Mouse (Mus musculus) kidney, embryonic 16.5 days (tissue): ENCODE data around the gene Dnmt3a. TPM values are rescaled to one million over a fixed set of nuclear protein-coding genes. Genes with fewer than 3 reads are reported as not detected.

Experiments
- ATAC-seq: fragments of 200-750 bp; cut with Nextera tagmentation; 2 replicates; pipeline ENCODE4 v1.8.0; 2017; ENCODE audit warnings: moderate TSS enrichment; ENCODE audit not compliant: low FRiP score, low TSS enrichment
- H3K27ac ChIP-seq: fragments of 300-500 bp; sonication (generic); 2 replicates; pipeline ENCODE4 v1.5.1; 2014; ENCODE audit warnings: low read length
- H3K27me3 ChIP-seq: fragments of 300-500 bp; sonication (generic); 2 replicates; pipeline ENCODE4 v1.6.1; 2014; ENCODE audit warnings: low read length, control low read depth, mixed read lengths; ENCODE audit not compliant: insufficient read depth
- H3K36me3 ChIP-seq: fragments of 300-500 bp; sonication (generic); 2 replicates; pipeline ENCODE4 v1.6.1; 2014; ENCODE audit warnings: low read length, control low read depth, mixed read lengths; ENCODE audit not compliant: insufficient read depth
- H3K4me1 ChIP-seq: fragments of 300-500 bp; sonication (generic); 2 replicates; pipeline ENCODE4 v1.6.1; 2014; ENCODE audit warnings: low read length, control low read depth, mixed read lengths; ENCODE audit not compliant: insufficient read depth
- H3K4me2 ChIP-seq: fragments of 300-500 bp; sonication (generic); replicated peaks from 2 replicates; pipeline ENCODE4 v1.6.1; 2014; ENCODE audit warnings: low read depth, low read length
- H3K4me3 ChIP-seq: fragments of 300-500 bp; sonication (generic); 2 replicates; pipeline ENCODE4 v1.5.1; 2014; ENCODE audit warnings: mild to moderate bottlenecking, low read length
- H3K9ac ChIP-seq: fragments of 300-500 bp; sonication (generic); replicated peaks from 2 replicates; pipeline ENCODE4 v1.6.1; 2014; ENCODE audit warnings: low read length
- H3K9me3 ChIP-seq: fragments of 300-500 bp; sonication (generic); 2 replicates; pipeline ENCODE4 v1.6.1; 2016; ENCODE audit warnings: low read length, control low read depth
- WGBS: fragments of 180-500 bp; shearing (Covaris S2); extraction: QIAGEN DNeasy Blood & Tissue Kit; methylation state at CpG from one replicate; pipeline ENCODE4 v1.1.7; 2014; 5-methylcytosine and 5-hydroxymethylcytosine counted together
- polyA plus RNA-seq: library from polyadenylated mRNA; unstranded; fragments of >200 nt; fragmentation: Nextera tagmentation; extraction: Ambion mirVana; gene quantifications from 2 replicates; pipeline ENCODE4 v1.2.1, GENCODE M21; 2015

The Dnmt3a gene
- polyA plus RNA-seq, 1 experiment from 2014 or later = 88.1 TPM

DNA sequence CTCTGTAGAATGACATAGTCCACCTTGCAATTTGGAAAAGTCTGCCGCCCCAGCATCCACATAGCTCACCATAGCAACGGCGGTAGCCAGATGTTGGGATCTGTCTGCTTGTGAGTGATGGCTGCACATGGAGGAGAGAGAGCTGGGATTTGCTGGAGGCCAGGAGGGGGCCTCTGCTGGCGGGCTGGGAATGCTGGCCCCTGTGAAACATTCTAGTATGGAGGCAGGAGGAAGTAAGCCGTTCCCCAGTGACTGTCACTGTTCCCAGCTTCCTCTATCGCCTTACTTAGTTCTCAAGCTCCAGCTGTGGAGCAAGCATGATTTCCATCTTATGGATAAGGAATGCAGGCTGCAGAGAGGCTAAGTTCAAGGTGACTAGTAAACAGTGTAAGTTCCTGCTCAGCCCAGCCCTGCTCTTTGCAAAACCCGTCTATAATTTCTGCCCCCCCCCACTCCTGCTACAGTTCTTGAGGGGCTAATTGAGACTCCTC, 37.6 kb downstream of the Dnmt3a start:
- Histone ChIP-seq H3K9me3 (no peaks in the 10 kb centered on the region), H3K4me3 (no peak overlapping the region), H3K4me1 (peaks cover 17% of the 10 kb centered on the region), H3K9ac (no peak overlapping the region), H3K27ac (peak overlapping the region; percentile 31), H3K4me2 (no peak overlapping the region), H3K36me3 (peaks cover 44% of the 10 kb centered on the region), H3K27me3 (no peaks in the 10 kb centered on the region)
- peak; percentile 66 for ATAC-seq
- 4% methylated on average over 7 of the region's 7 CpGs for WGBS

DNA sequence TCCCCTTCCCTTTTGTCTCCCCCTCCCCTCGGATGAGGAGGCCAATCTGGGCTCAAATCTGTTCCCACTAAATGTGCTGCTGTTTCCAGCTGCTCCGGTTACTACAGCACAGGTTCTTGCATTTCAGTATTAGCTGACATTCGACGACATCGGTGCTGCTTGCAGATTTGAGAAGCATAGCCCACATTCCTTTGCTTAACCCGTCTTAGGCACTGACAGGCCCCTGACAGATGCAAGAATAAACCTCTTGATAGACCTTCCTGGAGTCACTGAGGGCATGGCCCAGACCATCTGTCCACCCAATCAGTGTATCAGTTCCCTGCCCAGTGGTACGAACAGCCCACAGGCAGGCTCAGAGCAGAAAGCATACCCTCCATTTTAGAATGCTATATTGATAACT, 38.1 kb downstream of the Dnmt3a start:
- Histone ChIP-seq H3K27ac (peak overlapping the region; percentile 31; the same call in 1 of the 2 replicates), H3K4me3 (no peak overlapping the region), H3K9me3 (no peaks in the 10 kb centered on the region), H3K27me3 (no peaks in the 10 kb centered on the region), H3K36me3 (peaks cover 42% of the 10 kb centered on the region), H3K4me1 (peaks cover 17% of the 10 kb centered on the region), H3K9ac (no peak overlapping the region), H3K4me2 (no peak overlapping the region)
- 15% methylated on average over 7 of the region's 7 CpGs for WGBS
- ATAC-seq = peak; percentile 25; the same call in 1 of the 2 replicates

DNA sequence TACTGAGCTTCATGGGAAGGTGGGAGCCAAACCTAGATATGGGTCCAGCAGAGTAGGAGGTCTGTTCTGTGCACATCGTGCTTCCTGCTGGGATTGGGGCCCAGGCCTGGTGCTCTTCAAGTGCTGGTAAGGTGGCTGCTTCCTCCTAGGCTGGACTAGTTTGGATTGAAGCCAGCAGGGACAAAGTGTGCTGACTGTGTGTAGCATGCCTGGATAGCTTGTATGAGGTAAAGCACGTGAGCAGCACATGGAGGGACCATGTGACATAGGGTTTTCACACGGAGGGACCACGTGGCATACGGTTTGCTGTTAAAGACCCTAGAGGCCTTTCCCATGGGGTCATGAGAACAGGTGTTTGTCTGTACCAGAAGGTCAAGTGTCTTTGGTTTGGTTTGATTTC, 38.5 kb downstream of the Dnmt3a start:
- Histone ChIP-seq H3K4me3 (no peak overlapping the region), H3K9ac (no peak overlapping the region), H3K36me3 (peaks cover 40% of the 10 kb centered on the region), H3K27ac (peak overlapping the region; percentile 5; the same call in 1 of the 2 replicates), H3K9me3 (no peaks in the 10 kb centered on the region), H3K4me2 (no peak overlapping the region), H3K27me3 (no peaks in the 10 kb centered on the region), H3K4me1 (peaks cover 19% of the 10 kb centered on the region)
- 79% methylated on average over 5 of the region's 5 CpGs for WGBS
- peak; percentile 14; the same call in 1 of the 2 replicates for ATAC-seq

DNA sequence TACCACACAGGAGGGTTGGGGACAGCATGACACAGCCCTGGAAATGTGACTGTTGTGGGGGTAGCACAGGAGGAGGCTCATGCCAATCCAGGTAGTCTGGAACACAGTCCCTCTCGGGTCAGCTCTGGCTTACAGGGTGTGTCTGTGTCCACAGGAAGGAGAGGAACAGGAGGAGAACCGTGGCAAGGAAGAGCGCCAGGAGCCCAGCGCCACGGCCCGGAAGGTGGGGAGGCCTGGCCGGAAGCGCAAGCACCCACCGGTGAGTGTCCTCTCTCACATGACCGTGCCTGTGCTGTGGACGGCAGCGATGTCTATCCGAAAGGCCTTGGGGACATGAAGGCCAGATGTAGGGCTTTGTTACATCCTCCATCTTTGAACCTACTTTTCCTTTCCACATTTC, 43.7 kb downstream of the Dnmt3a start:
- H3K27ac ChIP-seq = peak overlapping the region; percentile 53; the same call in 1 of the 2 replicates
- 86% methylated on average over 13 of the region's 13 CpGs for WGBS

DNA sequence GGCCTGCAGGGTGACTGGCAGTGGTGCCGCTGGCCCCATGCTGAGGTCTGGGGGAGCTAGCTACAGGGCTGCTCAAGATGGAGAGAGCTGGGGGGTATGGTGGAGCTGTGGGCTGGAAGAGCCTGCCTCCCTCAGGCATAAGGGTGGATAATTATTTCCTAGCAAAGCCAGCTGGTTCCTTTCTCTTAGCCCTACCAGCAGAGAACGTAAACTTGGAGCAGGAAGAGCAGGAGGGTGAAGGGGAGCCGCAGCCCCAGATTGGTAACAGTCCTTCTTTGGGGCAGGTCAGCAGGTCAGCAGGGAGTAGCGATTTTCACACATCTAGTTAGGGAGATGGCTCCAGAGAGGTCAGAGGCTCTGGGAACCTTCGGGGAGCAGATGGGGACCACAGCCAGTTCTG, 44.4 kb downstream of the Dnmt3a start:
- H3K27ac ChIP-seq = peak overlapping the region; percentile 53
- 19% methylated on average over 5 of the region's 5 CpGs for WGBS
- ATAC-seq = peak; percentile 63; the same call in 1 of the 2 replicates
- H3K9ac ChIP-seq = 0 out of 2 replicates have a peak overlapping the region, but pooled peaks have one; percentile 1
- H3K4me3 ChIP-seq = no peak overlapping the region
- H3K36me3 ChIP-seq = peaks cover 42% of the 10 kb centered on the region
- no peak overlapping the region for H3K4me2 ChIP-seq
- H3K4me1 ChIP-seq = peaks cover 26% of the 10 kb centered on the region
- H3K27me3 ChIP-seq = no peaks in the 10 kb centered on the region
- H3K9me3 ChIP-seq = no peaks in the 10 kb centered on the region

More for the DNA sequence above, 43.7 kb downstream of the Dnmt3a start:
- no peak overlapping the region for H3K4me2 ChIP-seq
- no peaks in the 10 kb centered on the region for H3K9me3 ChIP-seq
- peaks cover 19% of the 10 kb centered on the region for H3K4me1 ChIP-seq
- H3K9ac ChIP-seq = 0 out of 2 replicates have a peak overlapping the region, but pooled peaks have one; percentile 1
- H3K4me3 ChIP-seq = no peak overlapping the region
- no peaks in the 10 kb centered on the region for H3K27me3 ChIP-seq
- peaks cover 45% of the 10 kb centered on the region for H3K36me3 ChIP-seq
- no peak for ATAC-seq

DNA sequence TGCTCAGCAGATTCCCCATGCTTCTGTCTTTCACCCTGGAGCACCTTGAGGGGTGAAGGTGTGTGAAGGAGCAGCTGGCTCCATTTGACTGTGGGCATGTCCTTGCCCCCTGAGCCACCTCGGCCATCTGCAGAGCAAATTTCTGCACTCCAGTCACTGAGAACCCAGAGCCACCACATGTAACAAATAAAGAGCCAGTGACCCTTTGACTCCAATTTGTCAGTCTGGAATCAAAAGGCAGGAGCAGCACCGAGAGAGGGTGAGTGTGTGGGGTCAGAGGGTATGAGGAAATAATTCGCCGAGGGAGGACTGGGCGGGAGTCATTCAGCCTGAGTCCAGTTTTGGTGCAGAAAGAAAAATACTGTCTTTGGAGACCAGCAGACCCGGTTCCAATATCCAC, 44.9 kb downstream of the Dnmt3a start:
- no peak overlapping the region for H3K4me3 ChIP-seq
- WGBS = 17% methylated on average over 6 of the region's 6 CpGs
- H3K4me2 ChIP-seq = no peak overlapping the region
- H3K27ac ChIP-seq = 0 out of 2 replicates have a peak overlapping the region, but pooled peaks have one; percentile 9
- H3K9me3 ChIP-seq = no peaks in the 10 kb centered on the region
- H3K36me3 ChIP-seq = peaks cover 36% of the 10 kb centered on the region
- ATAC-seq = no peak
- H3K4me1 ChIP-seq = peaks cover 32% of the 10 kb centered on the region
- H3K9ac ChIP-seq = no peak overlapping the region
- no peaks in the 10 kb centered on the region for H3K27me3 ChIP-seq

DNA sequence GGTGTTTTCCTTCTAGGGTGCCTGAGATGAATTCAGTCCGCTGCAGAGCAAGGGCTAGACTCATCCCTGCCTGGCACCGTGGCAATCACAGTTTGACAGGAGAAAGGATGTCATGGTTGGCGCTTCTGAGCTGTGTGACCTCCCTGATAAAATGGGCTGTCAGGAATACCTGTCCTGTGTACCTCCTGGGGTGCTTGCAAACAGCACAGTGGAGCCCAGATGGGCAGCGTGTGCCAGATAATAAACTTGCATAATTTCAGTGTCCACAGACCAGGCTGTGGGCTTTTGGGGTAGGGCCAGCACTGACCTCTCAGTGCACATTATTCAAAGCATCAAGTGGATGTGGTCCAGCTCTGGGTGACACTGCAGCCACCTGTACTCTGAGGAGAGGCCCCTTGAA, 45.4 kb downstream of the Dnmt3a start:
- Histone ChIP-seq H3K27ac (no peak overlapping the region), H3K4me3 (no peak overlapping the region), H3K27me3 (no peaks in the 10 kb centered on the region), H3K4me2 (no peak overlapping the region), H3K36me3 (peaks cover 35% of the 10 kb centered on the region; the same call in 1 of the 2 replicates), H3K9ac (no peak overlapping the region), H3K9me3 (no peaks in the 10 kb centered on the region), H3K4me1 (peaks cover 36% of the 10 kb centered on the region)
- WGBS = 55% methylated on average over 4 of the region's 4 CpGs
- ATAC-seq = no peak

DNA sequence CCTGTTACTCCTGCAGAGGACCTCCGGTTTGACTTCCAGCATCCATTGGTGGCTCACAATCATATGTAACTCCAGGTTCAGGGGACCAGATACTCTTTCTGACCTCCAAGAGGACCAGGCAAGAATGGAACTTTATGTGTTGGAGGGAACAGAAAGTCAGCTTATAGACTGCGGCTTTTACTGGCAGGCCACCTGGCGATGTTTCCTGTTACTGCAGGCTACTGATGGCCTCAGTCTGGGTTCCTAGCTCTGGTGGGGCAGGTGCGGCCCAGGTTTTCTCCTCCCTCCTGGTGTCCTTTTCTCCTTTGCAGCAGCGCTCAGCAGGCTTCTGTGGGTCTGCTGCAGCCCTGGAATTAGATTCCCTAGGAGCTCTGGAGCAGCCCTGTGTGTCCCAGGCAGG, 46.7 kb downstream of the Dnmt3a start:
- Histone ChIP-seq H3K4me2 (no peak overlapping the region), H3K9me3 (no peaks in the 10 kb centered on the region), H3K9ac (no peak overlapping the region), H3K27me3 (no peaks in the 10 kb centered on the region), H3K4me1 (peaks cover 48% of the 10 kb centered on the region), H3K4me3 (no peak overlapping the region), H3K27ac (no peak overlapping the region), H3K36me3 (peaks cover 35% of the 10 kb centered on the region)
- ATAC-seq = no peak
- WGBS = 59% methylated on average over 5 of the region's 5 CpGs

DNA sequence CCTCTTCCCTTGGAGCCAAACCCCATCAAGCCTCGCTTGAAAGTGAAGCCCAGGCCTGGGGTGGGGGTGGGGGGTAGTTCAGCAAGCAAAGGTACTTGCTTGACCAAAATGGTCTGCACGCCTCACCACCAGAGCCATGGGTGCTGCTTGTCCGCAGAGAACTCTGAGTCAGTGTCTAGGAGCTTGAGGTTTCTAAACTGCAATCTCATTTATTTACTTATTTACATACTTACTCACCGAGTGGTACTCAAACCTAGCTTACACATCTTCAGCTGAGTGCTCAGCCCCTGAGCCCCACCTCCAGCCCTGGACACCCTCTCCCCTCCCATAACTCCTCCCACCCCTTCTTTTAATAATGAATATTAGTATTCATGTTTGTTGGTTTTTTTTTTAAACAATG, 48.6 kb downstream of the Dnmt3a start:
- Histone ChIP-seq H3K4me3 (no peak overlapping the region), H3K4me2 (no peak overlapping the region), H3K9me3 (no peaks in the 10 kb centered on the region), H3K27me3 (no peaks in the 10 kb centered on the region), H3K27ac (peak overlapping the region; percentile 96; the same call in 1 of the 2 replicates), H3K4me1 (peaks cover 54% of the 10 kb centered on the region), H3K36me3 (peaks cover 31% of the 10 kb centered on the region), H3K9ac (no peak overlapping the region)
- ATAC-seq = no peak
- WGBS = 77% methylated on average over 4 of the region's 4 CpGs

DNA sequence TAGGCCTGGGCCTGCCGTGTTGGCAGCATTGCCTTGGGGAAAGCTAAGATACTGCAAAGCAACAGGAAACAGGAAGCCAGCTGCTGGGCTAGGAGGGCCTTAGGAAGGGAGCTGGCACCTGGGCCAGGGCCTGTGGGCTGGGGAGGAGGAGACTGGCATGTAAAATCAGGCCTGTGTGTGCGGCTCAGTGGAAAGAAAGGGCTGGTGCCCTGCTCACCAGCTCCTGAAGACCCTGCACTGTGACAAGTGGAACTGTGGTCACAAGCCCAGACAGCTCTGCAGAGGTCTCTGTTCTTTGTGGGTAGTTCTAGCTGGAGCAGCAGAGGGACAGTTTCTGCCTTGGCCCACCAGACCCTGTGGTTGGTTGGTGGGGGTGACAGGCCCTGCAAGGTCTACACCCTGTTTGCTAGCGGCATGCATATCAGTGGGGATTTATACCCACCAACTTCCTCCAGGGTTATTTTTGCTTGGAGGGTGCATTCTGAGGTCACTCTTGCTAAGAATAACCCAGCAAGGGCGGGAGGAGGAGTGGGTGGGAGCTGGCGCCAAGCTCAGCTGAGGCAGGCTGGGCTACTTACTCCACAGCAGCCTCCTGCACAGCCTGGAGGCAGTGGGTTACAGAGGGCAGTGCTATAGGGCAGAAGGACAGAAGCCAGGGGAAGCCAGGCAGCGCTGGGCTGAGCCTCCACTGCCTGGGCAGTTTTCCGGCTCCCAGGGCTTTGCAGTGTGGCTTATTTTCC, 50.1 kb downstream of the Dnmt3a start:
- WGBS = 20% methylated on average over 7 of the region's 7 CpGs
- Histone ChIP-seq H3K27ac (peak overlapping the region; percentile 96), H3K4me3 (no peak overlapping the region), H3K27me3 (no peaks in the 10 kb centered on the region), H3K9me3 (no peaks in the 10 kb centered on the region), H3K4me1 (peaks cover 41% of the 10 kb centered on the region), H3K9ac (peak overlapping the region; percentile 22; the same call in 1 of the 2 replicates), H3K36me3 (peaks cover 19% of the 10 kb centered on the region), H3K4me2 (0 out of 2 replicates have a peak overlapping the region, but pooled peaks have one; percentile 26)
- ATAC-seq = peak; percentile 85
